Mouse (Mus musculus): Measurements from ENCODE around the gene Cers6. TPM values are rescaled to one million over a fixed set of nuclear protein-coding genes. Genes with fewer than 3 reads are reported as not detected.

The Cers6 gene
- polyA plus RNA-seq, 1 experiment from 2014 or later, result 34.0 TPM

DNA sequence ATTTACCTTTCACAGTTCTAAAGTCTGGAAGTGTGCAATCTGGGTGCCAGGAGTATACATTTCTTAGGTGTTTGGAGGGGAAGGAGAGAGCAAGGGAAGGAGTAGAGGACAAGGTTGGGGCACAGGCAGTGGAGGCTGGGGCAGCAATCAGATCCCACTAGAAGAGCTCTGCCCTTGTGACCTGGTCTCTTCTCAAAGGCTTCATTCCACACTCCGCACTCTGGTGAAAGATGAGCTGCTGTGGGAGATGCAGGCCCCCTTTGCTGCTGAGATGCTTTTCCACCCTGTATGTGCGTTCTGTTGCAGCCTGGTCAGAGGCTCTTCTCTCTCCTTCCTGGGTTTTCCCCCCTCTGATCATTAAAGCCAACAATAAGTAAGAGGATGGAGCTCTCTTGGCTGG lies 84.7 kb downstream of the Cers6 start:
- Histone ChIP-seq H3K9me3 (ENCODE audit: control insufficient read depth, low read length) (no peaks in the 10 kb centered on the region), H3K4me1 (ENCODE audit: control insufficient read depth, insufficient read depth, low read length) (no peaks in the 10 kb centered on the region), H3K36me3 (ENCODE audit: control insufficient read depth, insufficient read depth, low read length) (no peaks in the 10 kb centered on the region), H3K9ac (ENCODE audit: low read length) (no peak overlapping the region), H3K4me2 (no peak overlapping the region), H3K4me3 (ENCODE audit: low read depth, low read length) (no peak overlapping the region), H3K27me3 (ENCODE audit: control insufficient read depth, insufficient read depth, low read length) (no peaks in the 10 kb centered on the region), H3K27ac (ENCODE audit: low read depth, low read length) (no peak overlapping the region)
- no peak for ATAC-seq (ENCODE audit: low FRiP score)
- 88% methylated on average over 2 of the region's 2 CpGs for WGBS
- no peak for DNase-seq (ENCODE audit: low spot score, missing footprints)

GRCm38 (mm10) chr2:68946819-68947218 lies 85.6 kb downstream of the Cers6 start:
- Histone ChIP-seq H3K27ac (ENCODE audit: low read depth, low read length) (no peak overlapping the region), H3K9ac (ENCODE audit: low read length) (no peak overlapping the region), H3K36me3 (ENCODE audit: control insufficient read depth, insufficient read depth, low read length) (no peaks in the 10 kb centered on the region), H3K4me1 (ENCODE audit: control insufficient read depth, insufficient read depth, low read length) (no peaks in the 10 kb centered on the region), H3K4me3 (ENCODE audit: low read depth, low read length) (no peak overlapping the region), H3K27me3 (ENCODE audit: control insufficient read depth, insufficient read depth, low read length) (no peaks in the 10 kb centered on the region), H3K4me2 (no peak overlapping the region), H3K9me3 (ENCODE audit: control insufficient read depth, low read length) (peaks cover 2% of the 10 kb centered on the region; the same call in 1 of the 2 replicates)
- no peak for ATAC-seq (ENCODE audit: low FRiP score)
- WGBS, result 89% methylated on average over 5 of the region's 5 CpGs
- DNase-seq (ENCODE audit: low spot score, missing footprints), result peak; percentile 21

DNA sequence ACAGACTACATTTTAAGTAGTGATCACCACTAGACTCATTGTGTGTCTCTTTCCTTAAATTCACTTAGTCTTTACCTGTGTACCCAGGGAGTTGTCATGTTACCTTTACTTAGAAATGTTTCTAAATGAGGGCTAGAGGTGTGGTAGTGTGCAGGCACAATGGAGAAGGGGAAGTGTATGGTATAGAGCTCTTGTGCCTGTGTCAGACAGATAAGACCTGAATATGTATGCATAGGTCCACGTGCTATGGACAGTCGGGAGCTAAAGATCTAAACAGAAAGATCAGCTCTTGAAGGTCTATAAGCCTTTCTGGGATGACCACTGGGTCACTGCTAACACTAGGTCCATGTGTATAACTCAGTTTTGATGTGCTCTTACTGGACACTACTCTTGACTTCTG lies 87.9 kb downstream of the Cers6 start:
- H3K9ac ChIP-seq (ENCODE audit: low read length), result no peak overlapping the region
- no peak overlapping the region for H3K4me2 ChIP-seq
- no peaks in the 10 kb centered on the region for H3K4me1 ChIP-seq (ENCODE audit: control insufficient read depth, insufficient read depth, low read length)
- peaks cover 2% of the 10 kb centered on the region; the same call in 1 of the 2 replicates for H3K9me3 ChIP-seq (ENCODE audit: control insufficient read depth, low read length)
- no peak overlapping the region for H3K27ac ChIP-seq (ENCODE audit: low read depth, low read length)
- WGBS, result 100% methylated on average over 2 of the region's 2 CpGs
- H3K36me3 ChIP-seq (ENCODE audit: control insufficient read depth, insufficient read depth, low read length), result no peaks in the 10 kb centered on the region
- H3K27me3 ChIP-seq (ENCODE audit: control insufficient read depth, insufficient read depth, low read length), result no peaks in the 10 kb centered on the region
- no peak for DNase-seq (ENCODE audit: low spot score, missing footprints)
- no peak overlapping the region for H3K4me3 ChIP-seq (ENCODE audit: low read depth, low read length)
- no peak for ATAC-seq (ENCODE audit: low FRiP score)

DNA sequence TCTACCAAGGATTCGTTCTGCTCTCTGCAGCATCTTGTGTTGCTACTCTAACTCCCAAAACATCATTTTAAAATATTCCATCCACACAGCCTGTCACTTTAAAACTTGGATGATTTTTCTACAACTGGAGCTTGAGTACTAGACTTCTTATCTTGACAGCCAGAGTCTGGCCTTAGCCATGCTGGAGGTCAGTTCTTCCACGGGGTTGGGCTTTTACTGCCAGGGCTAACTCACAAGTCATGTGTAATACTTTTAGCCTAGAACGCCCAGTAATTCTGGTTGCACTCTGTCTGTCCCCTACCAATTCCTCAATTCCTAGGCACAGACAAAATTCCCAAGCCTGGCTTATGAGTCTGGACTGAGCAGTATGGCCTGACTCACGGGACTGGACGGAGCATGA lies 88.5 kb downstream of the Cers6 start:
- no peaks in the 10 kb centered on the region for H3K4me1 ChIP-seq (ENCODE audit: control insufficient read depth, insufficient read depth, low read length)
- 79% methylated on average over 5 of the region's 5 CpGs for WGBS
- no peak overlapping the region for H3K27ac ChIP-seq (ENCODE audit: low read depth, low read length)
- no peak overlapping the region for H3K4me3 ChIP-seq (ENCODE audit: low read depth, low read length)
- H3K4me2 ChIP-seq, result no peak overlapping the region
- H3K9me3 ChIP-seq (ENCODE audit: control insufficient read depth, low read length), result peaks cover 2% of the 10 kb centered on the region; the same call in 1 of the 2 replicates
- H3K36me3 ChIP-seq (ENCODE audit: control insufficient read depth, insufficient read depth, low read length), result no peaks in the 10 kb centered on the region
- DNase-seq (ENCODE audit: low spot score, missing footprints), result no peak
- H3K27me3 ChIP-seq (ENCODE audit: control insufficient read depth, insufficient read depth, low read length), result no peaks in the 10 kb centered on the region
- no peak overlapping the region for H3K9ac ChIP-seq (ENCODE audit: low read length)
- ATAC-seq (ENCODE audit: low FRiP score), result no peak

DNA sequence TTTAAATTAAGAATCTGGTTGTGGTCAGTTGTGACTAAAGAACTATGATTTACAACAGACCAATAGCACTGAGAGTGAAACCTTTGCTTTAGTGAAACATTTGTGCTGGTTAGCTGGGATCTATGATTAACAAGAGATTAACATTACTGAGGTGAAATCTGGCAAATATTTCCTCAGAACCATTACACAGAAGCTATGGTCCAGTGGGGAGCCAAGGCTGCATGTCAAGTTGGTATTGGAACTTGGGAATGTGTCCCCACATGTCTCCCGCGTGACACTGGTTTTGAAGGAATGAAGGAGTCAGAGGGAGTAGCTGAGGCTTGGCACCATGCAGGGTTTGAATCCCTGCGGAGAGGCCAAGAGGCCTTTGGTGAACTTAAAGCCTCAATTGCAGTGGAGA lies 90.5 kb downstream of the Cers6 start:
- ATAC-seq (ENCODE audit: low FRiP score), result no peak
- WGBS, result 94% methylated on average over 3 of the region's 3 CpGs
- H3K36me3 ChIP-seq (ENCODE audit: control insufficient read depth, insufficient read depth, low read length), result no peaks in the 10 kb centered on the region

DNA sequence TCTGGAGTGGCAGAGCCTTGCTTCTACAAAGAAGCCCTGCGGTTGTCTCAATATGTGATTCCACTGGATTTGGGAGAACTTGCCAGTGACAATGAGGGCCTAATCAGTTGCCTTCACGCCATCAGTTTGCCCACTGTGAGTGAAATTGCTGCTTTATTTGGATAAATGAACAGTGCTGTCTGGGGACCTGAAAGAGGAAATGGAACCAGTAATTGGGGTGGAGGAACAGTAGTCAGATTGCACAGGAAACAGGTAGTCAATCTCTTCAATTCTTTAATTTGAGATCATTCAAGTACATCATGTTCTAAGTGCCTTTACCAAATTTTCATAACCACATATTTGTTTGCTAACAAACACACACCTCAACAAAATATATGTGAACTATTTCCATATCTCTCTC lies 92.4 kb downstream of the Cers6 start:
- no peaks in the 10 kb centered on the region for H3K4me1 ChIP-seq (ENCODE audit: control insufficient read depth, insufficient read depth, low read length)
- ATAC-seq (ENCODE audit: low FRiP score) (no peak), DNase-seq (ENCODE audit: low spot score, missing footprints) (no peak)
- H3K27ac ChIP-seq (ENCODE audit: low read depth, low read length), result no peak overlapping the region
- WGBS, result 86% methylated on average over 2 of the region's 2 CpGs
- H3K27me3 ChIP-seq (ENCODE audit: control insufficient read depth, insufficient read depth, low read length), result no peaks in the 10 kb centered on the region
- H3K4me3 ChIP-seq (ENCODE audit: low read depth, low read length), result no peak overlapping the region
- H3K9ac ChIP-seq (ENCODE audit: low read length), result no peak overlapping the region
- H3K36me3 ChIP-seq (ENCODE audit: control insufficient read depth, insufficient read depth, low read length), result no peaks in the 10 kb centered on the region
- H3K4me2 ChIP-seq, result no peak overlapping the region
- peaks cover 2% of the 10 kb centered on the region; the same call in 1 of the 2 replicates for H3K9me3 ChIP-seq (ENCODE audit: control insufficient read depth, low read length)

More for the DNA sequence above, 90.5 kb downstream of the Cers6 start:
- Histone ChIP-seq H3K4me3 (ENCODE audit: low read depth, low read length) (no peak overlapping the region), H3K27ac (ENCODE audit: low read depth, low read length) (no peak overlapping the region), H3K4me2 (no peak overlapping the region), H3K4me1 (ENCODE audit: control insufficient read depth, insufficient read depth, low read length) (no peaks in the 10 kb centered on the region), H3K9me3 (ENCODE audit: control insufficient read depth, low read length) (peaks cover 2% of the 10 kb centered on the region; the same call in 1 of the 2 replicates), H3K27me3 (ENCODE audit: control insufficient read depth, insufficient read depth, low read length) (no peaks in the 10 kb centered on the region), H3K9ac (ENCODE audit: low read length) (no peak overlapping the region)
- DNase-seq (ENCODE audit: low spot score, missing footprints), result peak; percentile 49

GRCm38 (mm10) chr2:68955496-68955895 lies 94.3 kb downstream of the Cers6 start:
- Histone ChIP-seq H3K27ac (ENCODE audit: low read depth, low read length) (no peak overlapping the region), H3K4me1 (ENCODE audit: control insufficient read depth, insufficient read depth, low read length) (no peaks in the 10 kb centered on the region), H3K4me2 (no peak overlapping the region), H3K27me3 (ENCODE audit: control insufficient read depth, insufficient read depth, low read length) (no peaks in the 10 kb centered on the region), H3K9me3 (ENCODE audit: control insufficient read depth, low read length) (peaks cover 2% of the 10 kb centered on the region; the same call in 1 of the 2 replicates), H3K4me3 (ENCODE audit: low read depth, low read length) (no peak overlapping the region), H3K36me3 (ENCODE audit: control insufficient read depth, insufficient read depth, low read length) (no peaks in the 10 kb centered on the region), H3K9ac (ENCODE audit: low read length) (no peak overlapping the region)
- no peak for DNase-seq (ENCODE audit: low spot score, missing footprints)
- 85% methylated on average over 2 of the region's 2 CpGs for WGBS
- ATAC-seq (ENCODE audit: low FRiP score), result no peak

- Histone ChIP-seq H3K27me3 (ENCODE audit: control insufficient read depth, insufficient read depth, low read length) (no peaks in the 10 kb centered on the region), H3K9ac (ENCODE audit: low read length) (no peak overlapping the region), H3K4me3 (ENCODE audit: low read depth, low read length) (no peak overlapping the region), H3K4me2 (no peak overlapping the region), H3K36me3 (ENCODE audit: control insufficient read depth, insufficient read depth, low read length) (no peaks in the 10 kb centered on the region), H3K27ac (ENCODE audit: low read depth, low read length) (no peak overlapping the region), H3K4me1 (ENCODE audit: control insufficient read depth, insufficient read depth, low read length) (no peaks in the 10 kb centered on the region), H3K9me3 (ENCODE audit: control insufficient read depth, low read length) (peaks cover 2% of the 10 kb centered on the region; the same call in 1 of the 2 replicates)
- DNase-seq (ENCODE audit: low spot score, missing footprints) (no peak), ATAC-seq (ENCODE audit: low FRiP score) (no peak)
- 97% methylated on average over 3 of the region's 3 CpGs for WGBS
Measured at GRCm38 (mm10) chr2:68956146-68956545, 94.9 kb downstream of the Cers6 start.

- no peak overlapping the region for H3K9ac ChIP-seq (ENCODE audit: low read length)
- no peak overlapping the region for H3K27ac ChIP-seq (ENCODE audit: low read depth, low read length)
- H3K4me2 ChIP-seq, result no peak overlapping the region
- WGBS, result 77% methylated on average over 7 of the region's 7 CpGs
- ATAC-seq (ENCODE audit: low FRiP score), result no peak
- no peak overlapping the region for H3K4me3 ChIP-seq (ENCODE audit: low read depth, low read length)
- peak; percentile 45 for DNase-seq (ENCODE audit: low spot score, missing footprints)
- H3K9me3 ChIP-seq (ENCODE audit: control insufficient read depth, low read length), result no peaks in the 10 kb centered on the region
- H3K4me1 ChIP-seq (ENCODE audit: control insufficient read depth, insufficient read depth, low read length), result no peaks in the 10 kb centered on the region
- H3K27me3 ChIP-seq (ENCODE audit: control insufficient read depth, insufficient read depth, low read length), result no peaks in the 10 kb centered on the region
- no peaks in the 10 kb centered on the region for H3K36me3 ChIP-seq (ENCODE audit: control insufficient read depth, insufficient read depth, low read length)
Measured at GRCm38 (mm10) chr2:68957831-68958230, 96.6 kb downstream of the Cers6 start.
